Mouse (Mus musculus): ENCODE measurements around the gene Gm13283. TPM values are rescaled to one million over a fixed set of nuclear protein-coding genes. Genes with fewer than 3 reads are reported as not detected.
"Not testable (repeated sequence)": the region's sequence is repeated elsewhere in the genome, so short reads cannot be mapped to it uniquely, and the experiment has no call there.

The Gm13283 gene
- polyA plus RNA-seq, 1 experiment: not detected

- peak; percentile 62 for TF ChIP-seq CTCF (IDR thresholded peaks at IDR 0.05; ENCODE audit: control insufficient read depth, insufficient read depth, low read length)
- no peak for TF ChIP-seq POLR2A (IDR thresholded peaks at IDR 0.05; ENCODE audit: borderline replicate concordance, control insufficient read depth, low read depth, low read length)
- Histone ChIP-seq H3K4me3 (replicated peaks; ENCODE audit: control insufficient read depth, low read depth, low read length) (no peak overlapping the region), H3K27ac (ENCODE audit: control insufficient read depth, insufficient read depth, low read depth, low read length, poor library complexity) (no peak overlapping the region), H3K4me1 (ENCODE audit: control insufficient read depth, insufficient read depth, low read length) (no peaks in the 10 kb centered on the region; the same call in 1 of the 2 replicates)
- 0% methylated on average over 1 of the region's 1 CpGs for WGBS
These were observed 32.6 kb upstream of the Gm13283 start for GRCm38 (mm10) chr4:88727324-88727723.

GRCm38 (mm10) chr4:88738480-88738879, 21.4 kb upstream of the Gm13283 start:
- 0% methylated on average over 2 of the region's 2 CpGs for WGBS
- TF ChIP-seq POLR2A (IDR thresholded peaks at IDR 0.05; ENCODE audit: borderline replicate concordance, control insufficient read depth, low read depth, low read length) (no peak), CTCF (IDR thresholded peaks at IDR 0.05; ENCODE audit: control insufficient read depth, insufficient read depth, low read length) (peak; percentile 87)
- H3K4me3 ChIP-seq (replicated peaks; ENCODE audit: control insufficient read depth, low read depth, low read length): no peak overlapping the region
- H3K4me1 ChIP-seq (ENCODE audit: control insufficient read depth, insufficient read depth, low read length): peaks cover 2% of the 10 kb centered on the region; the same call in 1 of the 2 replicates
- no peak overlapping the region for H3K27ac ChIP-seq (ENCODE audit: control insufficient read depth, insufficient read depth, low read depth, low read length, poor library complexity)

GRCm38 (mm10) chr4:88739036-88739435, 20.9 kb upstream of the Gm13283 start:
- peaks cover 2% of the 10 kb centered on the region; the same call in 1 of the 2 replicates for H3K4me1 ChIP-seq (ENCODE audit: control insufficient read depth, insufficient read depth, low read length)

GRCm38 (mm10) chr4:88741426-88741825, 18.5 kb upstream of the Gm13283 start:
- 10% methylated on average over 4 of the region's 4 CpGs for WGBS
- peaks cover 5% of the 10 kb centered on the region for H3K4me1 ChIP-seq (ENCODE audit: control insufficient read depth, insufficient read depth, low read length)
- no peak overlapping the region for H3K4me3 ChIP-seq (replicated peaks; ENCODE audit: control insufficient read depth, low read depth, low read length)
- TF ChIP-seq POLR2A (IDR thresholded peaks at IDR 0.05; ENCODE audit: borderline replicate concordance, control insufficient read depth, low read depth, low read length): no peak
- TF ChIP-seq CTCF (IDR thresholded peaks at IDR 0.05; ENCODE audit: control insufficient read depth, insufficient read depth, low read length): no peak
- H3K27ac ChIP-seq (ENCODE audit: control insufficient read depth, insufficient read depth, low read depth, low read length, poor library complexity): no peak overlapping the region

More at GRCm38 (mm10) chr4:88739036-88739435, 20.9 kb upstream of the Gm13283 start:
- no peak overlapping the region for H3K27ac ChIP-seq (ENCODE audit: control insufficient read depth, insufficient read depth, low read depth, low read length, poor library complexity)
- WGBS: 49% methylated on average over 6 of the region's 6 CpGs
- no peak overlapping the region for H3K4me3 ChIP-seq (replicated peaks; ENCODE audit: control insufficient read depth, low read depth, low read length)
- TF ChIP-seq POLR2A (IDR thresholded peaks at IDR 0.05; ENCODE audit: borderline replicate concordance, control insufficient read depth, low read depth, low read length) (no peak), CTCF (IDR thresholded peaks at IDR 0.05; ENCODE audit: control insufficient read depth, insufficient read depth, low read length) (no peak)

GRCm38 (mm10) chr4:88742771-88743371, 17.0 kb upstream of the Gm13283 start:
- 10% methylated on average over 7 of the region's 7 CpGs for WGBS
- no peak overlapping the region for H3K4me3 ChIP-seq (replicated peaks; ENCODE audit: control insufficient read depth, low read depth, low read length)
- H3K27ac ChIP-seq (ENCODE audit: control insufficient read depth, insufficient read depth, low read depth, low read length, poor library complexity): 0 out of 2 replicates have a peak overlapping the region, but pooled peaks have one; percentile 45
- TF ChIP-seq CTCF (IDR thresholded peaks at IDR 0.05; ENCODE audit: control insufficient read depth, insufficient read depth, low read length) (no peak), POLR2A (IDR thresholded peaks at IDR 0.05; ENCODE audit: borderline replicate concordance, control insufficient read depth, low read depth, low read length) (no peak)
- H3K4me1 ChIP-seq (ENCODE audit: control insufficient read depth, insufficient read depth, low read length): peaks cover 5% of the 10 kb centered on the region

- no peak overlapping the region for H3K4me3 ChIP-seq (replicated peaks; ENCODE audit: control insufficient read depth, low read depth, low read length)
- peaks cover 5% of the 10 kb centered on the region for H3K4me1 ChIP-seq (ENCODE audit: control insufficient read depth, insufficient read depth, low read length)
- peak; percentile 13; the same call in 1 of the 2 replicates for TF ChIP-seq CTCF (IDR thresholded peaks at IDR 0.05; ENCODE audit: control insufficient read depth, insufficient read depth, low read length)
- no peak for TF ChIP-seq POLR2A (IDR thresholded peaks at IDR 0.05; ENCODE audit: borderline replicate concordance, control insufficient read depth, low read depth, low read length)
- 58% methylated on average over 3 of the region's 3 CpGs for WGBS
- no peak overlapping the region for H3K27ac ChIP-seq (ENCODE audit: control insufficient read depth, insufficient read depth, low read depth, low read length, poor library complexity)
These were observed 15.7 kb upstream of the Gm13283 start for GRCm38 (mm10) chr4:88744207-88744606.

- WGBS: 86% methylated on average over 6 of the region's 6 CpGs
- no peak overlapping the region for H3K4me3 ChIP-seq (replicated peaks; ENCODE audit: control insufficient read depth, low read depth, low read length)
- TF ChIP-seq POLR2A (IDR thresholded peaks at IDR 0.05; ENCODE audit: borderline replicate concordance, control insufficient read depth, low read depth, low read length): no peak
- no peak for TF ChIP-seq CTCF (IDR thresholded peaks at IDR 0.05; ENCODE audit: control insufficient read depth, insufficient read depth, low read length)
These were observed 10.0 kb upstream of the Gm13283 start for GRCm38 (mm10) chr4:88749926-88750325.

GRCm38 (mm10) chr4:88754818-88755340, 5.0 kb upstream of the Gm13283 start, which contains the start of gene Gm13271:
Gm13271 (plus strand) TSS chr4:88754868.
- H3K4me3 ChIP-seq (replicated peaks; ENCODE audit: control insufficient read depth, low read depth, low read length); H3K27ac ChIP-seq (ENCODE audit: control insufficient read depth, insufficient read depth, low read depth, low read length, poor library complexity); H3K4me1 ChIP-seq (ENCODE audit: control insufficient read depth, insufficient read depth, low read length): not testable (repeated sequence)
- WGBS: 92% methylated on average over 15 of the region's 15 CpGs

More at GRCm38 (mm10) chr4:88749926-88750325, 10.0 kb upstream of the Gm13283 start:
- H3K4me1 ChIP-seq (ENCODE audit: control insufficient read depth, insufficient read depth, low read length): peaks cover 2% of the 10 kb centered on the region
- H3K27ac ChIP-seq (ENCODE audit: control insufficient read depth, insufficient read depth, low read depth, low read length, poor library complexity): no peak overlapping the region

- Histone ChIP-seq H3K27ac (ENCODE audit: control insufficient read depth, insufficient read depth, low read depth, low read length, poor library complexity) (peak overlapping the region; percentile 92), H3K4me3 (replicated peaks; ENCODE audit: control insufficient read depth, low read depth, low read length) (peak overlapping the region; percentile 62)
- 4% methylated on average over 28 of the region's 31 CpGs for WGBS
- not testable (repeated sequence) for H3K4me1 ChIP-seq (ENCODE audit: control insufficient read depth, insufficient read depth, low read length)
These were observed 3.1 kb upstream of the Gm13283 start for GRCm38 (mm10) chr4:88756581-88757513.

Measured in bone marrow, adult 2 months (tissue).